Mouse (Mus musculus) induced T-regulatory cell, adult 2 months (primary cell): ENCODE data around the gene Dab2.

Experiments
- DNase-seq: peaks from one replicate; pipeline ENCODE4 v3.0.0-alpha.2; 2012; ENCODE audit warnings: low read depth

Gene Dab2

GRCm38 (mm10) chr15:6299554-6299953, at the start of gene Dab2:
Gene Dab2 (plus strand): TSS chr15:6299788.
- no peak for DNase-seq

- no peak for DNase-seq
Measured at GRCm38 (mm10) chr15:6253471-6253870, 46.1 kb upstream of the Dab2 start.

- no peak for DNase-seq
Measured at GRCm38 (mm10) chr15:6254383-6254782, 45.2 kb upstream of the Dab2 start.

- no peak for DNase-seq
Measured at GRCm38 (mm10) chr15:6257049-6257448, 42.5 kb upstream of the Dab2 start.

- no peak for DNase-seq
Measured at GRCm38 (mm10) chr15:6259957-6260740, 39.4 kb upstream of the Dab2 start.

GRCm38 (mm10) chr15:6260741-6261430, 38.7 kb upstream of the Dab2 start:
- no peak for DNase-seq

GRCm38 (mm10) chr15:6267147-6267758, 32.3 kb upstream of the Dab2 start:
- no peak for DNase-seq

GRCm38 (mm10) chr15:6278606-6279468, 20.8 kb upstream of the Dab2 start:
- no peak for DNase-seq

- no peak for DNase-seq
Measured at GRCm38 (mm10) chr15:6280021-6280451, 19.6 kb upstream of the Dab2 start.

- DNase-seq = no peak
Measured at GRCm38 (mm10) chr15:6283249-6283648, 16.3 kb upstream of the Dab2 start.

- no peak for DNase-seq
Measured at GRCm38 (mm10) chr15:6296071-6296470, 3.5 kb upstream of the Dab2 start.

- no peak for DNase-seq
Measured at GRCm38 (mm10) chr15:6298726-6299125, 862 bp upstream of the Dab2 start.

GRCm38 (mm10) chr15:6302219-6302618, 2.6 kb downstream of the Dab2 start:
- no peak for DNase-seq

GRCm38 (mm10) chr15:6303822-6304221, 4.2 kb downstream of the Dab2 start:
- no peak for DNase-seq

GRCm38 (mm10) chr15:6309633-6310032, 10.0 kb downstream of the Dab2 start:
- no peak for DNase-seq

- no peak for DNase-seq
Measured at GRCm38 (mm10) chr15:6310417-6310816, 10.8 kb downstream of the Dab2 start.

- DNase-seq = no peak
Measured at GRCm38 (mm10) chr15:6312396-6312795, 12.8 kb downstream of the Dab2 start.

GRCm38 (mm10) chr15:6319352-6319751, 19.8 kb downstream of the Dab2 start:
- no peak for DNase-seq

- no peak for DNase-seq
Measured at GRCm38 (mm10) chr15:6320501-6320900, 20.9 kb downstream of the Dab2 start.

- DNase-seq = no peak
Measured at GRCm38 (mm10) chr15:6321263-6321662, 21.7 kb downstream of the Dab2 start.

GRCm38 (mm10) chr15:6322311-6322710, 22.7 kb downstream of the Dab2 start:
- no peak for DNase-seq

GRCm38 (mm10) chr15:6323577-6323976, 24.0 kb downstream of the Dab2 start:
- DNase-seq = no peak
